Mouse (Mus musculus): ENCODE data around the gene Fmo5. TPM values are rescaled to one million over a fixed set of nuclear protein-coding genes. Genes with fewer than 3 reads are reported as not detected.

Fmo5 gene
- polyA plus RNA-seq, 1 experiment = 0.12 TPM

GRCm38 (mm10) chr3:97701198-97701597 lies 72.6 kb downstream of the Fmo5 start:
- Histone ChIP-seq H3K79me3 (ENCODE audit: low read depth) (no peaks in the 10 kb centered on the region), H3K27me3 (ENCODE audit: control insufficient read depth, insufficient read depth, insufficient read length) (no peaks in the 10 kb centered on the region), H3K36me3 (ENCODE audit: control insufficient read depth, insufficient read depth) (no peaks in the 10 kb centered on the region), H3ac (ENCODE audit: control insufficient read depth, insufficient read length, low read depth) (no peak overlapping the region), H3K79me2 (ENCODE audit: control insufficient read depth, insufficient read depth) (no peaks in the 10 kb centered on the region), H3K4me3 (ENCODE audit: insufficient read depth, poor library complexity, severe bottlenecking) (no peak overlapping the region)
- TF ChIP-seq MAX (IDR thresholded peaks at IDR 0.05) = no peak
- no peak for TF ChIP-seq CTCF (IDR thresholded peaks at IDR 0.05; ENCODE audit: control insufficient read depth, insufficient read depth, insufficient read length)

- TF ChIP-seq MAX (IDR thresholded peaks at IDR 0.05) = no peak
- no peak for TF ChIP-seq FOSL1 (IDR thresholded peaks at IDR 0.05; ENCODE audit: insufficient read depth, low read length, poor library complexity, severe bottlenecking)
- TF ChIP-seq MYOG (IDR thresholded peaks at IDR 0.05; ENCODE audit: control insufficient read depth, extremely low read depth, insufficient read length) = no peak
- no peak for TF ChIP-seq CTCF (IDR thresholded peaks at IDR 0.05; ENCODE audit: control insufficient read depth, insufficient read depth, insufficient read length)
- TF ChIP-seq CEBPB (IDR thresholded peaks at IDR 0.05; ENCODE audit: low read depth) = no peak
- TF ChIP-seq MYOD1 (IDR thresholded peaks at IDR 0.05; ENCODE audit: control insufficient read depth, insufficient read length, low read depth) = no peak
- no peak for TF ChIP-seq USF1 (IDR thresholded peaks at IDR 0.05; ENCODE audit: low read depth)
- H3K79me3 ChIP-seq (ENCODE audit: low read depth) = no peaks in the 10 kb centered on the region
- no peaks in the 10 kb centered on the region for H3K79me2 ChIP-seq (ENCODE audit: control insufficient read depth, insufficient read depth)
- H3K27me3 ChIP-seq (ENCODE audit: control insufficient read depth, insufficient read depth, insufficient read length) = no peaks in the 10 kb centered on the region
- no peaks in the 10 kb centered on the region for H3K36me3 ChIP-seq (ENCODE audit: control insufficient read depth, insufficient read depth)
- no peak overlapping the region for H3ac ChIP-seq (ENCODE audit: control insufficient read depth, insufficient read length, low read depth)
- no peak overlapping the region for H3K4me3 ChIP-seq (ENCODE audit: insufficient read depth, poor library complexity, severe bottlenecking)
These were observed 74.0 kb downstream of the Fmo5 start for GRCm38 (mm10) chr3:97702448-97703080.

Small RNA genes within 50 kb of the gene (microRNA-seq; reads per million reads assigned to microRNA genes)
- not detected for gene Mir7225 (ENCODE audit: borderline microRNAs expressed)

Other genes starting within 250 kb of the Fmo5 start
- gene Olfr1402, start 206.8 kb upstream of the Fmo5 start, polyA plus RNA-seq (2012; fragmentation: generic; extraction: Trizol) = not detected
- 6.6 TPM for gene Chd1l, start 18.6 kb upstream of the Fmo5 start, polyA plus RNA-seq (2012; fragmentation: generic; extraction: Trizol)
- gene Prkab2, start 29.4 kb downstream of the Fmo5 start, polyA plus RNA-seq (2012; fragmentation: generic; extraction: Trizol) = 5.6 TPM
- gene Gm17651, start 45.9 kb downstream of the Fmo5 start, polyA plus RNA-seq (2012; fragmentation: generic; extraction: Trizol) = not detected